Mouse (Mus musculus) lung, embryonic 15.5 days (tissue): Measurements from ENCODE around the gene Olfr71. TPM values are rescaled to one million over a fixed set of nuclear protein-coding genes. Genes with fewer than 3 reads are reported as not detected.

ENCODE experiments used
- ATAC-seq: fragments of 200-750 bp; cut with Nextera tagmentation; 2 replicates; pipeline ENCODE4 v1.8.0; 2017; ENCODE audit warnings: moderate number of reproducible peaks, borderline replicate concordance; ENCODE audit not compliant: low FRiP score, low TSS enrichment; ENCODE audit errors: extremely low read depth
- H3K27ac ChIP-seq: fragments of 300-500 bp; sonication (generic); 2 replicates; pipeline ENCODE4 v1.5.1; 2015; ENCODE audit warnings: moderate library complexity, mild to moderate bottlenecking, inconsistent platforms
- H3K27me3 ChIP-seq: fragments of 300-500 bp; sonication (generic); 2 replicates; pipeline ENCODE4 v1.6.1; 2015; ENCODE audit warnings: inconsistent platforms
- H3K36me3 ChIP-seq: fragments of 300-500 bp; sonication (generic); 2 replicates; pipeline ENCODE4 v1.6.1; 2015; ENCODE audit warnings: inconsistent platforms
- H3K4me1 ChIP-seq: fragments of 300-500 bp; sonication (generic); 2 replicates; pipeline ENCODE4 v1.6.1; 2015; ENCODE audit warnings: inconsistent platforms
- H3K4me2 ChIP-seq: fragments of 300-500 bp; sonication (generic); 2 replicates; pipeline ENCODE4 v1.6.1; 2015; ENCODE audit warnings: inconsistent platforms, mild to moderate bottlenecking, moderate library complexity
- H3K4me3 ChIP-seq: fragments of 300-500 bp; sonication (generic); 2 replicates; pipeline ENCODE4 v1.5.1; 2015; ENCODE audit warnings: mild to moderate bottlenecking, inconsistent platforms
- H3K9ac ChIP-seq: fragments of 300-500 bp; sonication (generic); 2 replicates; pipeline ENCODE4 v1.6.1; 2015; ENCODE audit warnings: inconsistent platforms
- H3K9me3 ChIP-seq: fragments of 300-500 bp; sonication (generic); 2 replicates; pipeline ENCODE4 v1.6.1; 2016; ENCODE audit warnings: inconsistent platforms
- WGBS: fragments of 180-500 bp; shearing (Covaris S2); methylation state at CpG from one replicate; pipeline ENCODE4 v1.1.7; 2015; 5-methylcytosine and 5-hydroxymethylcytosine counted together
- polyA plus RNA-seq: library from polyadenylated mRNA; unstranded; fragments of >200 nt; fragmentation: Nextera tagmentation; extraction: Ambion mirVana; gene quantifications from 2 replicates; pipeline ENCODE4 v1.2.1, GENCODE M21; 2015

Olfr71 gene
- polyA plus RNA-seq, 1 experiment from 2014 or later = not detected

DNA sequence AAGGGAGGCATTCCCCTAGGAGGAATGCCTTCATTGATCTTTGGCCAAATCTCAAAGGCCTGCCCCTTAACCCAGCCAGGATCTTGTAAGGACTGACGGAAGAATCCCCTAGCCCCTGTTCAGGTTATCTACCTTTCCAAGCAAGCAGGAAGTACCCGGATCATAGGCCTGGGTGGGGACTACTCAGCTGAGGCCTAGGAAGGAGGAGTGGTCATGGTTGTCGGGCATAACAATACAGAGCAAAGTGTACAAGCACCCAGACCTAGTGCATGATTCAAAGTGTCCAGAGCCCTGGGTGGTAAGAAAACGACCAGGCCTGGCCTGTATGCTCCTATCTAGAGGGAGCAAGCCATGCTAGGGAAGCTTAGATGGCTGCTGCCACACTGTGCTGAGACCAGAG lies 34.4 kb downstream of the Olfr71 start:
- ATAC-seq = no peak
- Histone ChIP-seq H3K4me1 (peaks cover 4% of the 10 kb centered on the region; the same call in 1 of the 2 replicates), H3K27me3 (no peaks in the 10 kb centered on the region), H3K9me3 (no peaks in the 10 kb centered on the region), H3K9ac (no peak overlapping the region), H3K36me3 (peaks cover 6% of the 10 kb centered on the region; the same call in 1 of the 2 replicates), H3K4me3 (no peak overlapping the region), H3K27ac (no peak overlapping the region), H3K4me2 (no peak overlapping the region)
- WGBS = 69% methylated on average over 4 of the region's 4 CpGs

DNA sequence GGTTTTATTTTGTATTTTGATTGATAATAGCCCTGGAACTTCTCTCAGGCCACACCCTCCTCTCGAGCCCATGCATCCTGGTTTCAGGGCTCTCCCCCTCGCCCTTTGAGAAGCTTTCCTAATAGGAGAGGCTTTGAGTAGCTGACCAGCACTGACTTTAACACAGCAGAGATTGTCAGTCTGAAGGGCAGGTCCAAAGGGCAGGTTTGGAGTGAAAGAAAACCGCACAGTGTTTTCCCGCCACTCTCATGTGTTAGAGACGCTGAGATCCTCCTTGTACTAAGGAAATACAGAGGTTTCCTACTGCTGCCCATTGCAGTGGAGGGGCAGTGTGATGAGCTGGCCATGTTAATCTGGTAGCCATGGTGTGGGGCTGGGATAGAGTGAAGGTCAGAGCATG lies 35.1 kb downstream of the Olfr71 start:
- Histone ChIP-seq H3K9me3 (no peaks in the 10 kb centered on the region), H3K4me2 (no peak overlapping the region), H3K4me1 (peaks cover 9% of the 10 kb centered on the region), H3K4me3 (no peak overlapping the region), H3K27me3 (no peaks in the 10 kb centered on the region), H3K27ac (no peak overlapping the region), H3K9ac (no peak overlapping the region), H3K36me3 (peaks cover 6% of the 10 kb centered on the region; the same call in 1 of the 2 replicates)
- WGBS = 76% methylated on average over 5 of the region's 5 CpGs
- no peak for ATAC-seq

DNA sequence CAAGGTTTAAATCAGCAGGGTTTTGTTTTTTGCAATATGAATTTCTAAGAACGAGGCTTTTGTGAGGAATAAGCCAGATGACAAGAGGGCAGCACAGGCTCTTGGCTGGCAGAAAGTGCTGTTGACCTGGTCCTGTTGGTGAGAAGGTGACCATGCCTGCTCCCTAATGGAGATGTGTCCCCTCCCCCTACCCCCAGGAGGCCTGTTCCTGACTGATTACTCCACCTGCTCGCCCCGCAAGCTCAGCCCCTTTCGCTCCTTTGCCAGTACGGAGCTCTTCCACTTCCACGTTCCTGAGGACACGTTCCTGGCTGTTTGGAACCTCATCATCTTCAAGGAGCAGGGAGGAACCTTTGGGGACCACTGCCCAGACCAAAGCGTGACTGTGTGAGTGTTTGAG lies 36.4 kb downstream of the Olfr71 start:
- Histone ChIP-seq H3K4me1 (peaks cover 16% of the 10 kb centered on the region), H3K27ac (no peak overlapping the region), H3K9me3 (no peaks in the 10 kb centered on the region), H3K4me3 (no peak overlapping the region), H3K27me3 (no peaks in the 10 kb centered on the region), H3K4me2 (no peak overlapping the region), H3K36me3 (peaks cover 6% of the 10 kb centered on the region; the same call in 1 of the 2 replicates), H3K9ac (no peak overlapping the region)
- ATAC-seq = no peak
- 68% methylated on average over 8 of the region's 8 CpGs for WGBS

DNA sequence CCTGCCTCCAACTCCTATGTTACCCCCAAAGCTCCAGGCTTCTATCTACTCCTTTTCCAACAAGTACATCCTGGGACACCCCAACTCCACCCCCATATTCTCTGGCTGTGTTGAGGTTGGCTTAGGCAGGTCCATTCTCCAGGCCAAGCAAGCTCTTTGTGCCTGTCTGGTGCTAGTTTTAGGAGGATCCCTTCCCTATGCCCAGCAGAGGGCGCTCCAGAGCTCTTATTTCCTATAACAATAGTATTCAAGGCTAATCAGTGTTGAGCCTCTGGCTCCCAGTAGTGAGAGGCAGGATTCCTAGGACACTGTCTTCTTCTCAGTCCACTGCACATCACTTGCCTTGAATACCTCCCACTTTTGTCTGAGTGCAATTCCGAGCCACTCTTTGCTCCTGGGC lies 38.0 kb downstream of the Olfr71 start:
- 5% methylated on average over 2 of the region's 2 CpGs for WGBS

DNA sequence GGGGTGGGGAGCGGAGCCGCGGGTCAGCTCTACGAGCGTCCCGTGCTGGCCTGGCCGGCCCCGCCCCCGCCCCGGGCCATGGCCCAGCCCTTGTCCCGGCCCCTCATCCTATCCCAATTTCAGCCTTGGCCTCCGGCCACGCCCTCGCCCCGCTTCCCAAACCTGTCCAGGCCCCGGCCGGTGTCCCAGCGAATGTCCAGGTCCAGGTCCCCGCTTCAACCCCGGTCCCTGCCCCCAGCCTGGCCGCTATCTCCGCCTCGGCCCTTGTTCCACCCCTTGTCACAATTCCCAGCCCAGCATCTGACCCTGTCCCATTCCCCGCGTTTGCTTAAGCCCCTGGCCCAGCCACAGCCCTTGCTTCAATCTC lies 40.6 kb downstream of the Olfr71 start:
- Histone ChIP-seq H3K4me1 (peaks cover 21% of the 10 kb centered on the region), H3K9ac (peak overlapping the region; percentile 83), H3K4me2 (peak overlapping the region; percentile 87), H3K36me3 (0 out of 2 replicates have a peak, but pooled peaks cover 3% of the 10 kb centered on the region), H3K27me3 (peaks cover 24% of the 10 kb centered on the region; the same call in 1 of the 2 replicates), H3K27ac (peak overlapping the region; percentile 45), H3K9me3 (no peaks in the 10 kb centered on the region), H3K4me3 (peak overlapping the region; percentile 86)
- peak; percentile 81 for ATAC-seq
- 2% methylated on average over 15 of the region's 25 CpGs for WGBS

More for the DNA sequence above, 38.0 kb downstream of the Olfr71 start:
- Histone ChIP-seq H3K4me2 (no peak overlapping the region), H3K9ac (no peak overlapping the region), H3K4me1 (peaks cover 21% of the 10 kb centered on the region), H3K4me3 (no peak overlapping the region), H3K27ac (no peak overlapping the region), H3K27me3 (peaks cover 5% of the 10 kb centered on the region; the same call in 1 of the 2 replicates), H3K9me3 (no peaks in the 10 kb centered on the region), H3K36me3 (peaks cover 6% of the 10 kb centered on the region; the same call in 1 of the 2 replicates)
- no peak for ATAC-seq

DNA sequence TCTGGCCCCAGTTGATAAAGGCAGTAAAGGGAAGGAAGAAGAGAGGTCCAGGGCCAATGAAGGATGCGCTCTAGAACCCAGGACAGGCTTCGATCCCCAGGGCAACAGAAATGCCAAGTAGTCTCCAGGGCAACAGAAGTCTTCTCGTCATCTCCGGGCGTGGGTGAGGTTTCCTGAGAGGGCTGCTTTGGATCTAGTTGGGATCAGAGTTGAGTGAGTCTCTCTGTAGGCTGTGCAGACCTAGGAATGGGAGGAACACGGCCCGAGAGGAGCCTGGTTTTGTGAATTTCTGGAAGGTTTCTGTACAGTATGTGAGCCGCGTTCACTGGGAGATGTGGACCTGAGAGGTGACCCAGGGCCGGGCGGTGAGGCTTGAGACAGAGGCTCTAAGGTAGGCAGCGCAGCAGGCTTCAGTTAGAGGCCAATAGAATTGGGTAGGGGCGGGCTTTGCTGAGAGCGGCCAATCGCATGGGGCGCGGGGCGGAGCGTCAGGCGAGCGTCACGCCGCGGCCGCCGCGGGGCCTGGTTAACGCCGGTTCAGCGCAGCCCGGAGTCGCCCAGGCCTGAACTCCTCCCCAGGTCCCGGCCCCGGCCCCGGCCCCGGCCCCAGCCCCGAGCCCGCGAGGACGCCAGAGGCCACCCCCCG lies 41.1 kb downstream of the Olfr71 start, which contains the start of the genes Tmem8b and Fam221b:
Tmem8b (plus strand) TSS at position 190 of the 646 bp plus-strand sequence.
Fam221b (minus strand) TSS at position 364 of the 646 bp plus-strand sequence.
- Histone ChIP-seq H3K4me3 (peak within 1 kb of the TSS; percentile 86), H3K9me3 (no peaks in the 10 kb centered on the region), H3K4me2 (peak within 1 kb of the TSS; percentile 87), H3K36me3 (no peaks in the 10 kb centered on the region), H3K4me1 (peaks cover 21% of the 10 kb centered on the region), H3K27me3 (peaks cover 25% of the 10 kb centered on the region; the same call in 1 of the 2 replicates), H3K9ac (peak within 1 kb of the TSS; percentile 83), H3K27ac (peak within 1 kb of the TSS; percentile 45)
- peak; percentile 93 for ATAC-seq
- whole genome bisulfite sequencing = 3% methylated on average over 33 of the region's 41 CpGs

DNA sequence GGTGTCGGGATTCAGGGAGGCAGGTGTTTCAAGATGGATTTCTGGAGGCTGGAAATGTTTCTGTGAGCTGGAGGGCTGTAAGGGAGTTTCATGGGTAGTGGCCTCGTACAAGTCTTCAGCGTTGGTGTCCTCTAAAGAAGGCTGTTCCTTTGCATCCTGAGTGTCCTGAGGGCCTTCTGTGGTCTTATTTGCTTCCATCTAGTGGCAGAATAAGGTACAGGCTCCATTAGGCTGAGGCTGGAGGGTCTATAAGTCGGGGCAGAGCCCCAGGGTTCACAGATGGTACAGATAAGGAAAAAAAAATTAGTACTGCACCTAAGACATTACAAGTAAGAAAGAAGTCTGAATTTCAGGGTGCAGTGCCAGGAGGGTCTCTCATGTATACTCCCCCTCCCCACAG lies 43.6 kb downstream of the Olfr71 start:
- Histone ChIP-seq H3K4me3 (no peak overlapping the region), H3K4me1 (peaks cover 21% of the 10 kb centered on the region), H3K9ac (no peak overlapping the region), H3K27me3 (peaks cover 44% of the 10 kb centered on the region), H3K27ac (no peak overlapping the region), H3K4me2 (no peak overlapping the region), H3K36me3 (no peaks in the 10 kb centered on the region), H3K9me3 (no peaks in the 10 kb centered on the region)
- 21% methylated on average over 4 of the region's 4 CpGs for WGBS
- ATAC-seq = no peak

DNA sequence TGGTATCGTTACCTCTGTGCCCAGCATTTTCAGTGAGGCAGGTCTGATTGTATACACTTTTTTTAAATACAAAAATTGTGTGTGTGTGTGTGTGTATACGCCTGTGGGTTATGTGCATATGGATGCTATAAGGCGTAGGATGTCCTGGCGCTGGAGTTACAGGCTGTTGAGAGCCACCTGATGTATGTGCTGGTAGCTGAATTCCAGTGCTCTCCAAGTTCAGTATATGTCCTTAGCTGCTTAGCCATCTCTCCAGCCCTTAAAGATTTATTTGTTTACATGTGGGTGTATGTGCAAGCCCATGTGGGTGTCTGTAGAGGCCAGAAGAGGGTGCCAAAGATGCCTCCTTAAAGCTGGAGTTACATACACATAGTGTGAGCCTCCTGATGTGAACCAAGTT lies 52.9 kb downstream of the Olfr71 start:
- H3K9ac ChIP-seq = no peak overlapping the region
- H3K27ac ChIP-seq = 0 out of 2 replicates have a peak overlapping the region, but pooled peaks have one; percentile 89
- H3K4me2 ChIP-seq = peak overlapping the region; percentile 76
- H3K4me3 ChIP-seq = peak overlapping the region; percentile 79
- H3K36me3 ChIP-seq = no peaks in the 10 kb centered on the region
- peaks cover 15% of the 10 kb centered on the region for H3K4me1 ChIP-seq
- 50% methylated on average over 4 of the region's 4 CpGs for WGBS
- no peaks in the 10 kb centered on the region for H3K9me3 ChIP-seq
- peaks cover 14% of the 10 kb centered on the region for H3K27me3 ChIP-seq
- no peak for ATAC-seq

DNA sequence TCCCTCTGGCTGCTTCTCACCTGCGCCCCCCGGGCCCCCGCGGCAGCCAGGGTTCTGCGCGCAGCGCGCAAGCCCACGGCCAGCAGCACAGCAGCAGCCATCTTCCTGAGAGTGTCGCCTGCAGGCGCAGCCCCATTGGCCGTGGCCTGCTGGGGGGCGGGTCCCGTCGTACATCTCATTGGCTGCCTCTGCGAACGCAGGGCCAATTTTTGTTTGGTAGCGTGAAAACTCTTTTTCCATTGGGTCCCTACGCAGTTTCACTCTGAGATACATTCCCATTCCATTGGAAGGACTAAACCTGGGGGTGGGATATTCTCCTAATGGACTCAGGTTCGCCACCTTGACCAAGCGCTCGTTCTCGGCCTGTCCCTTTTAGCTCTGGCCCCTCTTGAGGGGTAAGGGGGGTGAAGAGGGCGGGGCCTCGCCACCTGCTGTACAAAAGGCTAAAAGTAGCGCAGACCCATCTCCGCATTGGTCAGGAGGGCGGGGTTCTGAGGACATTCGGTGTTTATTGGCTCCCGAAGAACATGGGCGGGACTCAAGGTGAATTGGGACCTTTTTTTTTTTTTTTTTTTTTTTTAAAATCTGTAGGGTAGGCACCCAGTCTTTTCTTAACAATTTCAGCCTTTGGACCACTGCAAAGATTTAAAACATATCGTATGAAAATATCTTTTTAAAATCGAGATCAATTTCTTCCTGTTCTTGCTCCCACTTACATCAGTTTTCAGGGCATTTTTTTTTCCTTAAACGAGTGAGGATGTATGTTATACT lies 53.5 kb downstream of the Olfr71 start, which contains the start of gene Hint2:
Hint2 (minus strand) TSS at position 128 of the 771 bp plus-strand sequence.
- Histone ChIP-seq H3K4me1 (peaks cover 15% of the 10 kb centered on the region), H3K4me3 (peak within 1 kb of the TSS; percentile 79), H3K9me3 (no peaks in the 10 kb centered on the region), H3K9ac (peak within 1 kb of the TSS; percentile 85), H3K36me3 (no peaks in the 10 kb centered on the region), H3K27me3 (peaks cover 10% of the 10 kb centered on the region; the same call in 1 of the 2 replicates), H3K27ac (peak within 1 kb of the TSS; percentile 89), H3K4me2 (peak within 1 kb of the TSS; percentile 76)
- WGBS = under 1% methylated on average over 34 of the region's 34 CpGs
- peak; percentile 96 for ATAC-seq

DNA sequence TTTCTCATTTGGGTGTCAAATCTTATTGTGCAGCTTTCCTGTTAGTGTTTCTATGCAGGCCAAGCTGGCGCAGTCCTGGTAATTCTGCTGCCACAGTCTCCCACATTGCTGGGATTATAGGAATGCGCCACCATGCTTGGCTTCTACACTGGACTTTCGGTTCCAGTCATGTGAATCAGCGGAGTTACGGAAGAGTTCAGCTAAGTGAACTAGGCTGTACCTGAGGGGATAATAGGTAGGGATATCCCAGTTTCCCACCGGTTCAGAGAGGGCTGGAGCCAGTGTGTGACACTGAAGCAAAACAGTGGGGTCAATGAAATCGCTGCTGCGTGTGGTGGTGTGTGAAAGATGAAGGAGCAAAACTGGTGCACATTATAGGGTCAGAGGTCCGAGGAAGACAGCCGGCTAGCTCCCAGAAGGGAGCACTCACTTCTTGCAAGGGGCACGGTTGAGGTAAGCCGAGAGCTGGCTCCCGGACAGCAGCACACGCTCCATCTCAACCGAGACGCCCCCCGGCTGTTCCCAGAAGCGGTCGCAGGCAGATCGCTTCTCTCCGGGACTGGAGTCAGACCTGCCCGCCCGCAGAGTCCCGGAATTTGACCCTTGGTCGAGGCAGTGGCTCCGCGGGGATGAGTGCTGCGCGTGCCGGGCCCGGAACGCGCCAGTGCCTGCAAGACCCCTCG lies 54.3 kb downstream of the Olfr71 start:
- peak; percentile 16; the same call in 1 of the 2 replicates for ATAC-seq
- peak overlapping the region; percentile 85 for H3K9ac ChIP-seq
- no peaks in the 10 kb centered on the region for H3K9me3 ChIP-seq
- peaks cover 3% of the 10 kb centered on the region; the same call in 1 of the 2 replicates for H3K27me3 ChIP-seq
- peaks cover 15% of the 10 kb centered on the region for H3K4me1 ChIP-seq
- peak overlapping the region; percentile 89 for H3K27ac ChIP-seq
- H3K4me2 ChIP-seq = peak overlapping the region; percentile 76
- peak overlapping the region; percentile 79 for H3K4me3 ChIP-seq
- 5% methylated on average over 32 of the region's 34 CpGs for WGBS
- no peaks in the 10 kb centered on the region; the same call in 1 of the 2 replicates for H3K36me3 ChIP-seq
